8 mouse cellular contexts compared by ENCODE assay signal in the genomic region with DNA sequence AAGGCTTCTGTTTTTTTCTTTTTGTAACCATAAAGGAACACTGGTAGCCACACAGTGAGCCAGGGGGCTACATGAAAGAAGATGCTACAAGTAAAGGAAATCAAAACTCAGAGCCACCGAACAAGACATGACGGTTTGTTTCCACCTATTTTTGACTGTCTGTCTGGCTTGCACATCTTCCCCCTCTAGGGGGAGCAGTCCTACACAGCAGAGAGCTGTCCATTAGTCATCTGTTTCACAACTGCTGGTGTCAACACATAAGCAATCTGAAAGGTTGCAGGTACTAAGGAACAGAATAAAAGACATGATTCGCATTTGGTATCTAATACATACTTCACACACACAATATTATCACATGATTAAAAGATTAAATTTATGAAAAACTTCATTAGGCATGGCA. TPM values are rescaled to one million over a fixed set of nuclear protein-coding genes. Genes with fewer than 3 reads are reported as not detected.
DNase-seq lines count a peak whose midpoint lies in the region; ATAC-seq lines count a peak whose summit lies in the region.

No protein-coding gene starts in this region.

- no peaks in the 10 kb centered on the region for H3K27me3 ChIP-seq in forebrain, embryonic 14.5 days (replicated peaks; ENCODE audit: control insufficient read depth, insufficient read depth, low read length)
- no peaks in the 10 kb centered on the region for H3K27me3 ChIP-seq in forebrain, embryonic 13.5 days

- ATAC-seq in forebrain, embryonic 14.5 days: no peak
- no peak for ATAC-seq in forebrain, embryonic 13.5 days
- peak; percentile 84 for ATAC-seq in frontal cortex, adult (ENCODE audit: low TSS enrichment)

- H3K9ac ChIP-seq in forebrain, embryonic 14.5 days (ENCODE audit: low read length): no peak overlapping the region
- H3K9ac ChIP-seq in forebrain, embryonic 13.5 days: no peak overlapping the region

- WGBS in forebrain, embryonic 14.5 days: 70% methylated on average over 3 of the region's 3 CpGs
- 78% methylated on average over 3 of the region's 3 CpGs for WGBS in forebrain, embryonic 13.5 days

- no peak overlapping the region for H3K27ac ChIP-seq in forebrain, embryonic 14.5 days (ENCODE audit: low read depth, low read length)
- no peak overlapping the region for H3K27ac ChIP-seq in forebrain, embryonic 13.5 days

- no peaks in the 10 kb centered on the region for H3K36me3 ChIP-seq in forebrain, embryonic 14.5 days (ENCODE audit: control insufficient read depth, insufficient read depth, low read length)
- H3K36me3 ChIP-seq in forebrain, embryonic 13.5 days (ENCODE audit: poor library complexity, severe bottlenecking): no peaks in the 10 kb centered on the region

- H3K4me3 ChIP-seq in forebrain, embryonic 14.5 days (ENCODE audit: low read depth, low read length): no peak overlapping the region
- no peak overlapping the region for H3K4me3 ChIP-seq in forebrain, embryonic 13.5 days

- peak; percentile 29 for DNase-seq in forebrain, embryonic 14.5 days (ENCODE audit: low spot score)
- peak; percentile 77 for DNase-seq in A20 (ENCODE audit: low read depth, low spot score)
- DNase-seq in adrenal gland, postnatal 14 days: peak; percentile 68
- peak; percentile 57 to 70 for DNase-seq in kidney, postnatal 25 days
- peak; percentile 88 for DNase-seq in lung, postnatal 36 days
- DNase-seq in spleen, postnatal 4 days (ENCODE audit: low spot score in 2 of 2): peak; percentile 44 to 61

- no peaks in the 10 kb centered on the region for H3K9me3 ChIP-seq in forebrain, embryonic 14.5 days (replicated peaks; ENCODE audit: control insufficient read depth, low read length)
- no peaks in the 10 kb centered on the region for H3K9me3 ChIP-seq in forebrain, embryonic 13.5 days (replicated peaks)

- H3K4me1 ChIP-seq in forebrain, embryonic 14.5 days (ENCODE audit: control insufficient read depth, insufficient read depth, low read length): no peaks in the 10 kb centered on the region
- H3K4me1 ChIP-seq in forebrain, embryonic 13.5 days: no peaks in the 10 kb centered on the region

- H3K4me2 ChIP-seq in forebrain, embryonic 14.5 days (ENCODE audit: low read length): no peak overlapping the region
- no peak overlapping the region for H3K4me2 ChIP-seq in forebrain, embryonic 13.5 days

RNA-seq across cellular contexts. Expression of gene Gmds, which starts 25.9 kb away (rescaled TPM):
- 31.1 and 34.5 TPM in 2 replicates for polyA plus RNA-seq in forebrain, embryonic 14.5 days (2014; fragmentation: Nextera tagmentation; extraction: Ambion mirVana)
- polyA plus RNA-seq in forebrain, embryonic 13.5 days (2015; fragmentation: Nextera tagmentation; extraction: Ambion mirVana): 27.0 and 28.5 TPM in 2 replicates
- total RNA-seq in adrenal gland, postnatal 14 days (2021): 4.0 and 5.4 TPM in 2 replicates

Comparison
In these comparisons a context has a peak if more than half of its experiments do, and no peak if none do; other contexts are left out.
1. DNase-seq: peak in every context shown above with its lines; median percentile 88 in lung, postnatal 36 days; 77 in A20; 68 in adrenal gland, postnatal 14 days; 64 in kidney, postnatal 25 days; 52 in spleen, postnatal 4 days; 29 in forebrain, embryonic 14.5 days.